Mouse (Mus musculus) induced T-regulatory cell, adult 2 months (primary cell): ENCODE data around the gene Bco2.

ENCODE experiments used
- DNase-seq: peaks from one replicate; pipeline ENCODE4 v3.0.0-alpha.2; 2012; ENCODE audit warnings: low read depth

Bco2 gene

GRCm38 (mm10) chr9:50555094-50555446 lies at the start of gene Bco2:
Gene Bco2, minus strand, starts transcription at chr9:50555181.
- no peak for DNase-seq

- no peak for DNase-seq
Measured at GRCm38 (mm10) chr9:50604338-50604737, 49.4 kb upstream of the Bco2 start.

GRCm38 (mm10) chr9:50603998-50604324 lies 49.0 kb upstream of the Bco2 start:
- no peak for DNase-seq

GRCm38 (mm10) chr9:50603189-50603997 lies 48.4 kb upstream of the Bco2 start, which contains the start of the genes Sdhd and Timm8b:
Gene Sdhd, minus strand, starts transcription at chr9:50603812.
Gene Timm8b, plus strand, starts transcription at chr9:50603910.
- peak; percentile 97 for DNase-seq

GRCm38 (mm10) chr9:50602055-50602845 lies 47.3 kb upstream of the Bco2 start:
- no peak for DNase-seq

GRCm38 (mm10) chr9:50601536-50601935 lies 46.6 kb upstream of the Bco2 start:
- DNase-seq = no peak

GRCm38 (mm10) chr9:50596973-50597372 lies 42.0 kb upstream of the Bco2 start:
- DNase-seq = no peak

GRCm38 (mm10) chr9:50594794-50595417 lies 39.9 kb upstream of the Bco2 start:
- DNase-seq = no peak

GRCm38 (mm10) chr9:50593544-50593943 lies 38.6 kb upstream of the Bco2 start:
- DNase-seq = peak; percentile 78

- no peak for DNase-seq
Measured at GRCm38 (mm10) chr9:50592955-50593354, 38.0 kb upstream of the Bco2 start.

GRCm38 (mm10) chr9:50590856-50591518 lies 36.0 kb upstream of the Bco2 start:
- peak; percentile 69 for DNase-seq

- DNase-seq = no peak
Measured at GRCm38 (mm10) chr9:50586955-50587354, 32.0 kb upstream of the Bco2 start.

- DNase-seq = no peak
Measured at GRCm38 (mm10) chr9:50585145-50585818, 30.3 kb upstream of the Bco2 start.

GRCm38 (mm10) chr9:50580370-50580769 lies 25.4 kb upstream of the Bco2 start:
- DNase-seq = no peak

GRCm38 (mm10) chr9:50569599-50570525 lies 14.9 kb upstream of the Bco2 start:
- no peak for DNase-seq

- DNase-seq = no peak
Measured at GRCm38 (mm10) chr9:50567881-50568280, 12.9 kb upstream of the Bco2 start.

- no peak for DNase-seq
Measured at GRCm38 (mm10) chr9:50567372-50567771, 12.4 kb upstream of the Bco2 start.

GRCm38 (mm10) chr9:50565940-50566339 lies 11.0 kb upstream of the Bco2 start:
- no peak for DNase-seq

- no peak for DNase-seq
Measured at GRCm38 (mm10) chr9:50565173-50565572, 10.2 kb upstream of the Bco2 start.

- no peak for DNase-seq
Measured at GRCm38 (mm10) chr9:50561918-50562360, 7.0 kb upstream of the Bco2 start.
